Mouse (Mus musculus) heart, embryonic 10.5 days (tissue): ENCODE measurements around the gene Gm4353. TPM values are rescaled to one million over a fixed set of nuclear protein-coding genes. Genes with fewer than 3 reads are reported as not detected.

Experiments
- DNase-seq: peaks from one replicate; pipeline ENCODE4 v3.0.0-alpha.2; 2017; ENCODE audit warnings: low spot score
- H3K27ac ChIP-seq: fragments of 300-500 bp; sonication (generic); 2 replicates; pipeline ENCODE4 v1.5.1; 2016; ENCODE audit warnings: mild to moderate bottlenecking
- H3K27me3 ChIP-seq: fragments of 300-500 bp; sonication (generic); 2 replicates; pipeline ENCODE4 v1.6.1; 2016; ENCODE audit warnings: mild to moderate bottlenecking; ENCODE audit not compliant: poor library complexity, insufficient read depth, severe bottlenecking
- H3K36me3 ChIP-seq: fragments of 300-500 bp; sonication (generic); 2 replicates; pipeline ENCODE4 v1.6.1; 2016; ENCODE audit warnings: mild to moderate bottlenecking, moderate library complexity
- H3K4me1 ChIP-seq: fragments of 300-500 bp; sonication (generic); 2 replicates; pipeline ENCODE4 v1.6.1; 2016; ENCODE audit warnings: mild to moderate bottlenecking
- H3K4me3 ChIP-seq: fragments of 300-500 bp; sonication (generic); 2 replicates; pipeline ENCODE4 v1.5.1; 2016; ENCODE audit warnings: mild to moderate bottlenecking, moderate library complexity
- H3K9me3 ChIP-seq: fragments of 300-500 bp; sonication (generic); 2 replicates; pipeline ENCODE4 v1.6.1; 2016; ENCODE audit warnings: mild to moderate bottlenecking, moderate library complexity
- WGBS: fragments of 180-500 bp; shearing (Covaris S2); methylation state at CpG from one replicate; pipeline ENCODE4 v1.1.7; 2016; 5-methylcytosine and 5-hydroxymethylcytosine counted together
- polyA plus RNA-seq: library from polyadenylated mRNA; unstranded; fragments of >200 nt; fragmentation: Nextera tagmentation; extraction: Ambion mirVana; gene quantifications from 2 replicates; pipeline ENCODE4 v1.2.1, GENCODE M21; 2016

Gene Gm4353
- polyA plus RNA-seq, 1 experiment from 2014 or later, result 0.55 TPM

DNA sequence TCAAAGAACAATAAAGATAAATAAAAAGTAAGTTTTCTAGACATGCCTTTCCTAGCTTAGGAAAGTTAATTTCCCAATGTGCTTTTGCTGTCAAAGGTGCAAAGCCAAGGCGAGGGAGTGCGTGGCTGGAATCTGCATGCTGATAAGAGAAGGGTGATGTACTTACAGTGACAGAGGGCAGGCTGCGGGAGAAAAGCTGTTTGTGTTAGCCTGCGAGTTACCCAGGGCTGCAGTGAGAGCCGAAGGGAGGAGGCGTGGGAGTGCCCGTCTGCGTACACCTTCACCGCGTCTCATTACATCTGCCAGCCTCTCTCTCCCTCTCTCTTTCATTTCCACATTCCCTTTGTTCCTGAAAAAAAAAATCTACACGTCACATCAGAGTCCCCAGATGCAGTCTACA lies 45.9 kb downstream of the Gm4353 start, which contains the start of gene Sox6:
TSS of gene Sox6 (minus strand) at position 286 of the 400 bp plus-strand sequence.
- Histone ChIP-seq H3K9me3 (no peaks in the 10 kb centered on the region), H3K4me3 (peak within 1 kb of the TSS; percentile 72), H3K36me3 (no peaks in the 10 kb centered on the region), H3K4me1 (peaks cover 37% of the 10 kb centered on the region), H3K27ac (peak within 1 kb of the TSS; percentile 78; the same call in 1 of the 2 replicates), H3K27me3 (peaks cover 68% of the 10 kb centered on the region)
- WGBS, result under 1% methylated on average over 11 of the region's 11 CpGs
- no peak for DNase-seq

DNA sequence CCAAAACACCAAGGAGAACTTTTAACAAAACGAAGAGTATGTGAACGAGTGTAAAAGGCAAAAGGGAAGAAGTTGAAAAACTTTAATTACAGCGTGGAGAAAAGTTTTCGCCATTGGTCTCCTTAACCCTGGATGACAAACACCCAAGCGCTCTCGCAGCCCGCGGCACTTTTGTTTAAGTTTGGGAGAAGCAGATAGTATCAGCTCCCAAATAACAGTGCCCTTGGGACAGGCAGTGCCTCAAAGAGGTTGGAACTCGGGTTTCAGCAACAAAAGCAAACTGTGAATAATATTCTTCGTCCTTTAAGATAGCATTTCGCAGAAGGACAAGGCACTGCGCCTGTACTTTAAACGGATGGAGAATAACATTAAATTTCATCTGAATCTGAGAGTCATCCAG lies 46.4 kb downstream of the Gm4353 start:
- no peak for DNase-seq
- Histone ChIP-seq H3K9me3 (no peaks in the 10 kb centered on the region), H3K27ac (no peak overlapping the region), H3K4me3 (peak overlapping the region; percentile 72), H3K36me3 (no peaks in the 10 kb centered on the region), H3K4me1 (peaks cover 37% of the 10 kb centered on the region), H3K27me3 (peaks cover 68% of the 10 kb centered on the region)
- WGBS, result 2% methylated on average over 13 of the region's 13 CpGs

DNA sequence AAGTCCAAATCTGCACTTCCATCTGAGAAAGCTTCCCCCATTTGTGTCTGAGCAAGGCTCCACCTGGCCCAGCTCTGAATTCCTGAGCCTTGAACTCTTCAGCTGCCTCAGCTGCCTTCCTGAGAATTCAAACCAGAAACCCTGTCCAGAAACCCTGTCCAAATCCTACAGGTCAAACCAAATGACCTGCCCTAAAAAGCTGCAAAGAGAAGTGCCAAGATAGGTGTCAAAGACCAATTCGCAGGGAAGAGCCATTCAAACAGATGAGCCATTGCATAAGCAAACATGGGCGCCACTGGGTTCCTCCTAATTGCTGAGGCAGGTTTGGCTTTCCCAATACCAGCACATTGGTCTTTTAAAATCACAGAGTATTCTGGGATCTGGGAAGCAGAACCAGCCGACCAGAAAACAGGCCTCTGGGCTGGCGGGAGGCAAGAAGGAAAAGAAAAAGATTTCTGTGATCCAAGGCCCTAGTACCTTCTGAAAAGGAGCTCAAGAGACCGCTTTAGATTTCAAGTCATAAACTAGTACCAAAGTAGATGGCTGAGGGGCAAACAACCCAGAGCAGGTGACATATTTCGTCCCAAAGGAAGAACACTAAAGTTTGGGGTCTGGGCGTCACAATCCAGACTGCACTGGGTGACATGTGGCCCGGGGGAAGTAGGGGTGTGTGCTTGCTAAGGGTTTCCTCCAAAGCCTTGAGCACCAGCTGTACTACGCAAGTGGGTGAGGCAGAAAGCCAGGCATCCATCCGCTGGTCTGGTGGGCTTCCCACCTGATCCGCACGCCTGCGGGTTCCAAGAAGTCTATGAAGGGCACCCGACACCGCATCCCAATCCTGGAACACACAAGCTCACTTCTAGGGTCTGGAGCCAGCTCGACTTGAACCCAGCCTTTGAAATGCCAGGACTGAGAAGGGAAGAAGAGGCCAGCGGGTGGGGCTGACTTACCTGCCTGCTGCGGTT lies 47.6 kb downstream of the Gm4353 start:
- Histone ChIP-seq H3K4me3 (peak overlapping the region; percentile 1; the same call in 1 of the 2 replicates), H3K27ac (no peak overlapping the region), H3K27me3 (peaks cover 63% of the 10 kb centered on the region), H3K36me3 (no peaks in the 10 kb centered on the region), H3K9me3 (no peaks in the 10 kb centered on the region), H3K4me1 (peaks cover 37% of the 10 kb centered on the region)
- no peak for DNase-seq
- 23% methylated on average over 18 of the region's 18 CpGs for WGBS

DNA sequence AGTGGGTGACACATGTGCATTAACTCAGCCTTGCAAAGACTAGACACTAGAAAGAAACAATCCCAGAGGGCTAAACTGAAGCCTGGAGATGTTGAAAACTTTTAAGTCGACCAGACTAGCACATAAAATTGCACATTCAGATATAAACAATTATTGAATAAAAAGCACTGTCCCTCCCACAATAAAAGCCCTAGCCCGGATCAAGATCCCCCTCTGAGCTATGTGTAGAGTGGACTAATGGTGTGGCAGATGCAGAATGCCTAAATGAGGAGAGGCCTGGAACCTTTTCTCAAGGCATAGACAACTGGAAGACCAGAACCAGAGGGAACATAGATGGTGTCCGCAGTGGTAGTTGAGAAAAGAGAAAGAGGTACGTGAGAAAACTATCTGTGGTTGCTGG lies 48.9 kb downstream of the Gm4353 start:
- WGBS, result 36% methylated on average over 4 of the region's 4 CpGs
- no peaks in the 10 kb centered on the region for H3K36me3 ChIP-seq
- peaks cover 52% of the 10 kb centered on the region for H3K27me3 ChIP-seq
- H3K9me3 ChIP-seq, result no peaks in the 10 kb centered on the region
- no peak overlapping the region for H3K27ac ChIP-seq
- no peak overlapping the region for H3K4me3 ChIP-seq
- H3K4me1 ChIP-seq, result peaks cover 43% of the 10 kb centered on the region
- no peak for DNase-seq

DNA sequence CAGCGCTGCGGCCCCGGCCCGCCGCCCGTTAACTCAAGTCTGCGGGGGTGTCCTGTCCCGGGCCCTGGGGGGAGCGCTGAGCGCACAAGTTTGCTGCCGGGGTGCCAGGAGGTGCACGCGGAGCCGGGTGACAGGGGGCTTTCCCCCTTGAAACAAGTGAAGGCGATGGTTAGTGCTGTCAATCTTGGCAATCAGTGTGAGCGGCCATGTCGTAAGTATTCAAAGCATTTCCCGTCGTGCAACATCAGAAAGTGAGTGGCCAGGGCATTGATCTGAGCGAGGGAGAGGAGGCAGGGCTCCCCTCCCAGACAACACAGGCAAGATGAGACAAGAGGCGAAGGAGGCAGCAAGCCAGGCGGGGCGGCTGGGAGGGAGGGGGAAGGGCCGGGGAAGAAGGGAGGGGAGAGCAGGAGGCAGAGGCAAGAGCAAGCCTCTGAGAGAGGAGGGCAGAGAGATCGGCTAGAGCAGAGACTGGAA lies 50.1 kb downstream of the Gm4353 start:
- Histone ChIP-seq H3K4me3 (peak overlapping the region; percentile 65), H3K9me3 (no peaks in the 10 kb centered on the region), H3K4me1 (peaks cover 41% of the 10 kb centered on the region), H3K27ac (peak overlapping the region; percentile 92), H3K36me3 (no peaks in the 10 kb centered on the region), H3K27me3 (peaks cover 50% of the 10 kb centered on the region)
- WGBS, result under 1% methylated on average over 25 of the region's 25 CpGs
- DNase-seq, result peak; percentile 90

DNA sequence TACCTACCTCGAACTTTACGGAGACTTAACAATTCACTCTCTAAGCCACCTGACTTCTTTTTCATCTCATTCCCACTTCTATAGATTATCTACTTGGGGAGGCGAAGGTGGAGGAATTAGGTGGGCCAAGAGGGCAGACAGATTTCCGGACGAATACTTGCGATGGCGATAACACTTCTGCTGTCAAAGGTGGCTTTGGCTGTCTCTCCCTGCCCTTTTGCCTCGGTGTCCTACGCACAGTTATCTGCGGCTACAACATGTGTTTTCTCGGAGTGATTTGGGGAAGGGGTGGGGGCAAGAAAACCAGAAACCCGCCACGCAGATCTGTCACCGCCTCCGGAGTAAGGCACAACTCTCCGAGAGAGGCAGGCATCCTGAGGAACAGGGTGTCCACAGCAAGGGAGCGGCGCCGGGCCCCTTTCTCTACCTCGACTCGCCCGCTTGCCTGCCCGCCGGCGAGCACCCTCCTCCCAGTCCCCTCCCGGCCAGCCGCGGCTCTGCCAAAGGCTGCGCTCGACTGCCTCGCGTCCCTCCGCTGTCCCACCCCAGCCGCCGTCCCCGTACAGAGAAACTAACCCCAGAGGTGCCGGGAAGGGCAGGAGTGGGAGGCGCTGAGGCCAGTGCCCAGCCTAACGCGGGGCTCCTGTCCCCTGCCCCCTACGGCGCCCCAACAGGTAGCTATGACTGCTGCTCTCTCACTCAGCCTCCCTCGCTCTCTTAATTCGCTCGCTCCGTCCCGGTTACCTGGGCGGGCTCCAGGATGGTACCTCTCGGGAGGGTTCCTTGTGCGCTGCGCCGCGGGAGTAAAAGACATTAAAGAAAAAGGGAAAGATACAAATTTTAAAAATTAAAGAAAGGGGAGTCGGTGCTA lies 50.8 kb downstream of the Gm4353 start:
- 0% methylated on average over 54 of the region's 54 CpGs for WGBS
- peak overlapping the region; percentile 65 for H3K4me3 ChIP-seq
- H3K27ac ChIP-seq, result peak overlapping the region; percentile 92
- H3K9me3 ChIP-seq, result no peaks in the 10 kb centered on the region
- H3K36me3 ChIP-seq, result no peaks in the 10 kb centered on the region
- peaks cover 35% of the 10 kb centered on the region for H3K4me1 ChIP-seq
- peak; percentile 79 for DNase-seq
- peaks cover 43% of the 10 kb centered on the region for H3K27me3 ChIP-seq

Other genes with a start within 250 kb of the Gm4353 start
- 30.9 and 32.7 TPM in 2 replicates for gene Sox6, start 45.8 kb downstream of the Gm4353 start, polyA plus RNA-seq
- gene 1110004F10Rik, start 45.2 kb downstream of the Gm4353 start, polyA plus RNA-seq, result 208 and 252 TPM in 2 replicates
- 49.0 and 76.0 TPM in 2 replicates for gene Plekha7, start 223.7 kb upstream of the Gm4353 start, polyA plus RNA-seq
- 677 and 708 TPM in 2 replicates for gene Rps13, start 249.6 kb upstream of the Gm4353 start, polyA plus RNA-seq